Mouse (Mus musculus) hindbrain, postnatal 0 days (tissue): ENCODE measurements around the gene Fthl17f. TPM values are rescaled to one million over a fixed set of nuclear protein-coding genes. Genes with fewer than 3 reads are reported as not detected.
A peak's percentile ranks its signal among the peaks of the same experiment; 100 is the strongest.
"Not testable (repeated sequence)": the region's sequence is repeated elsewhere in the genome, so short reads cannot be mapped to it uniquely, and the experiment has no call there.

Source experiments
- ATAC-seq: fragments of 200-750 bp; cut with Nextera tagmentation; 2 replicates; pipeline ENCODE4 v1.8.0; 2017; ENCODE audit warnings: mild to moderate bottlenecking, moderate TSS enrichment, moderate library complexity
- DNase-seq: peaks from one replicate; pipeline ENCODE4 v3.0.0-alpha.2; 2015; ENCODE audit warnings: low spot score
- H3K27ac ChIP-seq: fragments of 300-500 bp; sonication (generic); 2 replicates; pipeline ENCODE4 v1.5.1; 2014; ENCODE audit warnings: mild to moderate bottlenecking
- H3K27me3 ChIP-seq: fragments of 300-500 bp; sonication (generic); 2 replicates; pipeline ENCODE4 v1.6.1; 2014; ENCODE audit warnings: low read length, mixed read lengths; ENCODE audit not compliant: insufficient read depth
- H3K36me3 ChIP-seq: fragments of 300-500 bp; sonication (generic); 2 replicates; pipeline ENCODE4 v1.6.1; 2014; ENCODE audit warnings: low read length, mixed read lengths; ENCODE audit not compliant: insufficient read depth
- H3K4me1 ChIP-seq: fragments of 300-500 bp; sonication (generic); 2 replicates; pipeline ENCODE4 v1.6.1; 2014; ENCODE audit warnings: antibody characterized with exemption, low read length, mixed read lengths; ENCODE audit not compliant: insufficient read depth
- H3K4me2 ChIP-seq: fragments of 300-500 bp; sonication (generic); 2 replicates; pipeline ENCODE4 v1.6.1; 2014; ENCODE audit warnings: low read depth, mild to moderate bottlenecking, low read length, moderate library complexity, mixed read lengths
- H3K4me3 ChIP-seq: fragments of 300-500 bp; sonication (generic); 2 replicates; pipeline ENCODE4 v1.5.1; 2014; ENCODE audit warnings: low read length
- H3K9ac ChIP-seq: fragments of 300-500 bp; sonication (generic); replicated peaks from 2 replicates; pipeline ENCODE4 v1.6.1; 2014; ENCODE audit warnings: mild to moderate bottlenecking, low read length, moderate library complexity, mixed read lengths
- H3K9me3 ChIP-seq: fragments of 300-500 bp; sonication (generic); 2 replicates; pipeline ENCODE4 v1.6.1; 2016; ENCODE audit warnings: low read length, mixed read lengths
- CTCF ChIP-seq: IDR thresholded peaks from 2 replicates; pipeline ENCODE4 v1.5.1; 2016; ENCODE audit warnings: antibody characterized with exemption, control low read depth, low read depth
- WGBS: fragments of 180-500 bp; shearing (Covaris S2); extraction: QIAGEN DNeasy Blood & Tissue Kit; methylation state at CpG from one replicate; pipeline ENCODE4 v1.1.7; 2014; 5-methylcytosine and 5-hydroxymethylcytosine counted together
- polyA plus RNA-seq: library from polyadenylated mRNA; unstranded; fragments of >200 nt; fragmentation: Nextera tagmentation; extraction: Ambion mirVana; gene quantifications from 2 replicates; pipeline ENCODE4 v1.2.1, GENCODE M21; 2015
- total RNA-seq: library from RNA; depleted of rRNA; stranded (reverse); fragments of >200 nt; gene quantifications from 2 replicates; pipeline ENCODE4 v1.2.3, GENCODE M21; 2014; rRNA removed

Fthl17f gene
- total and polyA plus RNA-seq, 2 experiments from 2014 or later: not detected

- H3K27ac ChIP-seq, H3K9ac ChIP-seq, H3K4me3 ChIP-seq, H3K4me2 ChIP-seq, H3K4me1 ChIP-seq, H3K9me3 ChIP-seq, H3K27me3 ChIP-seq, H3K36me3 ChIP-seq: not testable (repeated sequence)
- 20% methylated on average over 9 of the region's 10 CpGs for WGBS
- DNase-seq (peak; percentile 1), ATAC-seq (0 out of 2 replicates have a peak, but pooled peaks have one; percentile 49)
- peak; percentile 59 for TF ChIP-seq CTCF
Observed at GRCm38 (mm10) chrX:9077699-9078098, 14.9 kb downstream of the Fthl17f start.

DNA sequence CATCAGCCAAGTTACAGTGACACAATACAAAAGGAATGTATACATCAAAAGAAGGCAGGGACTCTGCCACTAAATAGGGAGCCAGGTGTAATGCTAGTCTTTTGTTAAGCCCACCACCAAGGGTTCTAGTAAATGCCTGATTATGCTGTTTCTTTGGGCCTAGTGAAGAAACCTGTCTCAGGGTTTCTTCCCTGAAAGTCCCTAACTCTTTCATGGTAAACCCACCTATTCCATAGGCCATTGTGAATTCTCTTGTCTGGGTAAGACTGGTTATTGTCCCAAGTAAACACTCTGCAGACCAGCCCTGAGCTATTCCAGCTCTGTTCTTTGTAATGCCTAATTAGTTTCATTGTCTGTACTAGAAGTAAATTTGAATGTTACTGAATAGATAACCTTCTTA is 32.3 kb downstream of the Fthl17f start:
- H3K4me3 ChIP-seq, H3K9me3 ChIP-seq, H3K9ac ChIP-seq, DNase-seq, H3K4me2 ChIP-seq, H3K27ac ChIP-seq, H3K36me3 ChIP-seq, ATAC-seq, H3K27me3 ChIP-seq, H3K4me1 ChIP-seq: not testable (repeated sequence)

- H3K27me3 ChIP-seq: no peaks in the 10 kb centered on the region
- no peak within 1 kb of the TSS for H3K4me2 ChIP-seq
- ATAC-seq: no peak
- H3K36me3 ChIP-seq: no peaks in the 10 kb centered on the region
- no peak for TF ChIP-seq CTCF
- WGBS: 84% methylated on average over 6 of the region's 6 CpGs
- H3K4me3 ChIP-seq: no peak within 1 kb of the TSS
- DNase-seq: no peak
- no peaks in the 10 kb centered on the region for H3K4me1 ChIP-seq
- no peak within 1 kb of the TSS for H3K9ac ChIP-seq
- H3K27ac ChIP-seq: no peak within 1 kb of the TSS
- H3K9me3 ChIP-seq: no peaks in the 10 kb centered on the region
Observed at GRCm38 (mm10) chrX:9104262-9104661, 41.4 kb downstream of the Fthl17f start, which contains the start of gene 4930402K13Rik. TSS of gene 4930402K13Rik (plus strand) at chrX:9104562.

DNA sequence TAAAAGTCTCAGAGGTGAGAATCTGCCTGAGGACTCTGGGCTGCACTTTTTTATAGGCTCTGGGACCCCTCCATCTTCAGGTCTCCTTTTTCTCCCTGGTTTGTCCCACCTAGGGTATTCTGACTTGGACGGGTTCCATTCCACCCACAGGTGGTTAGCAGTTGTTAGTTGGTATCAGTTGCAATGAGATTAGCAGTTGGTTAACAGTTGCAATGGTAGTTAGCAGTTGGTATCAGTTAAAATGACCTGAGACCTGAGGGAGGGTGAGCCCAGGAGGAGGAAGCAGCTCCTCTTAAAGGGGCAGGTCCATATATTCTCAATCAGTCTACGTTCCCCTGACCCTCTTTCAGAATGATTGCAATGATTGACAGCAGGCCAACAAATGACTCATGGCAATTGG is 47.6 kb downstream of the Fthl17f start:
- H3K4me2 ChIP-seq: no peak overlapping the region
- 77% methylated on average over 2 of the region's 2 CpGs for WGBS
- no peak for TF ChIP-seq CTCF
- no peaks in the 10 kb centered on the region for H3K27me3 ChIP-seq
- ATAC-seq: no peak
- no peak for DNase-seq
- no peak overlapping the region for H3K9ac ChIP-seq
- no peaks in the 10 kb centered on the region for H3K4me1 ChIP-seq
- H3K36me3 ChIP-seq: no peaks in the 10 kb centered on the region
- no peak overlapping the region for H3K27ac ChIP-seq
- H3K9me3 ChIP-seq: no peaks in the 10 kb centered on the region
- no peak overlapping the region for H3K4me3 ChIP-seq

Other genes starting within 250 kb of the Fthl17f start
- not detected in 2 replicates for gene Gm6592, start 219.0 kb upstream of the Fthl17f start, total RNA-seq
- gene Gm6592, start 219.0 kb upstream of the Fthl17f start, polyA plus RNA-seq: not detected in 2 replicates
- not detected in 2 replicates for gene Gm5751, start 188.8 kb upstream of the Fthl17f start, total RNA-seq
- gene Gm5751, start 188.8 kb upstream of the Fthl17f start, polyA plus RNA-seq: not detected in 2 replicates
- gene B630019K06Rik, start 170.6 kb upstream of the Fthl17f start, total RNA-seq: 94.8 and 110 TPM in 2 replicates
- gene B630019K06Rik, start 170.6 kb upstream of the Fthl17f start, polyA plus RNA-seq: 29.4 and 30.0 TPM in 2 replicates
- not detected in 2 replicates for gene Fthl17b, start 100.0 kb upstream of the Fthl17f start, total RNA-seq
- gene Fthl17b, start 100.0 kb upstream of the Fthl17f start, polyA plus RNA-seq: not detected in 2 replicates
- not detected in 2 replicates for gene Fthl17c, start 86.5 kb upstream of the Fthl17f start, total RNA-seq
- not detected in 2 replicates for gene Fthl17c, start 86.5 kb upstream of the Fthl17f start, polyA plus RNA-seq
- not detected in 2 replicates for gene Fthl17d, start 76.3 kb upstream of the Fthl17f start, total RNA-seq
- not detected in 2 replicates for gene Fthl17d, start 76.3 kb upstream of the Fthl17f start, polyA plus RNA-seq
- not detected in 2 replicates for gene Fthl17e, start 29.5 kb upstream of the Fthl17f start, total RNA-seq
- not detected in 2 replicates for gene Fthl17e, start 29.5 kb upstream of the Fthl17f start, polyA plus RNA-seq
- gene 4930402K13Rik, start 41.5 kb downstream of the Fthl17f start, total RNA-seq: not detected in 2 replicates
- gene 4930402K13Rik, start 41.5 kb downstream of the Fthl17f start, polyA plus RNA-seq: not detected in 2 replicates
- gene Lancl3, start 136.9 kb downstream of the Fthl17f start, total RNA-seq: 8.4 and 8.7 TPM in 2 replicates
- 3.1 and 3.4 TPM in 2 replicates for gene Lancl3, start 136.9 kb downstream of the Fthl17f start, polyA plus RNA-seq
- gene Gm14862, start 193.9 kb downstream of the Fthl17f start, total RNA-seq: not detected in 2 replicates
- gene Gm14862, start 193.9 kb downstream of the Fthl17f start, polyA plus RNA-seq: not detected in 2 replicates
- gene Xk, start 209.7 kb downstream of the Fthl17f start, total RNA-seq: 6.6 and 6.7 TPM in 2 replicates
- 3.7 and 4.6 TPM in 2 replicates for gene Xk, start 209.7 kb downstream of the Fthl17f start, polyA plus RNA-seq
- gene H2al1m, start 220.7 kb downstream of the Fthl17f start, total RNA-seq: not detected in 2 replicates
- not detected in 2 replicates for gene H2al1m, start 220.7 kb downstream of the Fthl17f start, polyA plus RNA-seq